Mouse (Mus musculus): ENCODE measurements at regions not wholly inside any gene's neighbourhood (a gene's known extent, or its start where the extent isn't known, plus 50 kb on each side); places are given as distances from the start of the nearest gene placed in this dataset.

DNA sequence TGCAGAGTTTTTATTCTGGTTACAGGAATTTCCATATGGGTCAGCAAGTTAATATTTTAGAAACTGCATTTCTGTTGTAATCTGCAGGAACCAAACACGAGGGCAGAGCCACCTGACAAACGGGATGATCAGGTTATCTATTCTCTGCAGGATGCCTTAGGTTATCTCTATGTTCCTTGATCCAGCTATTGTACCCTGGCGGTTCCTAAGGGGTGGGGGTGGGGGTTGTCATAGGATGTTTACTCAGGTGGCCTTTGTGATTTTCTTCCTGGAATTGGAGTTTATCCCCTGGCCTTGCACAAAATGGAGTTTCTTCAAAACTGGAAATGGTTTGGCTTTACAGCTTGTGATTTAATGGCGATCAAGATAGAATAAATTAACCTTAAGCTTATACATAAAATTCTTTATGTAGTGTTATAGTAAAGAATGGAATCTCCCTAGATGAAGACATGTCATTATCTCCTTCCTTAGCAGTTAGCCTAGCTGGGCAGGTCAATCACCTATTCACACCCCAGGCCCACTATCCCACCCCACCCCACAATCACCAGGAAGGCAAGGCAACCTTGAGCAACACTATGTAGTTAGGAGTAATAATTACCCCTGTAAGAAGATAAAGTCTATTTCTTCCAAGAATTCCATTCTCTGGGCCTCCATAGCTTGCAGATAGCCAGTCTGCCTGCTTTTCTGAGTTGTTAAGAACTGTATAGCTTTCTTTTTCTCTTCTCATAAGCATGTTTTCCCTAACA lies 192.3 kb upstream of the B430218F22Rik start:
- no peak for DNase-seq (ENCODE audit: low spot score in 2 of 2)

DNA sequence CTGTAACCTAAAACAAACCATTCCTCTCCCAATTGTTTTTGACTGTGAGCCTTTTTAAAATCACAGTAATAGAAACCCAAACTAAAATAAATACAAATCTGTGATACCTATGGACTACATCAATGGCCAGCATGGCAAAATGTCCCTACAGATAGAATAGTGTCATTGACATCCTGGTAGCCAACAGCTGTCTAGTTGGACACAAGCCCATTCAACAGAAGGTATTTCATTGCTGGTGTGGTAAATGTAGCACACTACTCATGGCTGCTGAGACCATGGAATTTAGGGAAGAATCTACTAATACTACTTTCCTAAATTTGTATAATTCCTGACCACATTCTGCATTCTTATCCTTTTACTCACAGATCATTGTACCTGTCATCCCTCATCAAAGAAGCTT lies 178.3 kb upstream of the B430218F22Rik start:
- no peak for DNase-seq (ENCODE audit: low spot score in 2 of 2)

DNA sequence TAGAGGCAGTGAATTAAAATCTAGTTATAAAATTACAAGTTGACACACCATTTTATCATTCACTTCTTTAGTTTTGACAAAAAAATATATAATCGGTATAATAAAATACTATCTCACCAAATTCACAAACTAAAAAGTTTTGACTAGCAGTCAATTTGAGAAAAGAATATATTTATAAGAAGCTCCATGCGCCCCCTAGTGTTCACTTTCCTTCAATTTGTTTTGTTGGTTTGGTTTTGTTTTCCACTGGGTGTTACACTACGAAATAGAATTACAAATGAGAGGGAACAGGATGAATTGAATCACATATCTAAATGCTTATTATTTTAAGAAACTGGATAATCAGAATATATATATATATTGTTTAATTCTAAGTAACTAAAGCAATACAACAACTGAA lies 159.1 kb upstream of the B430218F22Rik start:
- peak in 1 of 2 experiments; percentile 25 for DNase-seq (ENCODE audit: low spot score in 2 of 2)

DNA sequence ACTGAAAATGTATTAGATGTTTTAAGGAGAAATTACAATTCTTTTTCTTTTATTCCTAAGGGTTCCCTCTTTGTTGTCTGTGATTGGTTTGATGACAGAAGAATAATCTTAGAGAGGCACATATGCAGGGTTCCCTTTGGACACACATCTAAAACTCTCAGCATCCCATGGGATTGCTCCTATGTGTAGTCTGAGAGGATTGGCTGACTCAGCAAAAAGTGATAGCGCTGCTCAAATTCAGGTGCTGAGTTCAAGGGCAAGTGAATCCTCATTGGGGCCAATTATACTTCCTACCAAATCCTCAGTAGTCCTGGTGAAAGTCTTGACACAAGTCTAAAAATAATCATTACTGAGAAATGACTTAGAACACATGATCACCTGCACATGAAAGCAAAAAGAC lies 148.5 kb upstream of the B430218F22Rik start:
- no peak for DNase-seq (ENCODE audit: low spot score in 2 of 2)

DNA sequence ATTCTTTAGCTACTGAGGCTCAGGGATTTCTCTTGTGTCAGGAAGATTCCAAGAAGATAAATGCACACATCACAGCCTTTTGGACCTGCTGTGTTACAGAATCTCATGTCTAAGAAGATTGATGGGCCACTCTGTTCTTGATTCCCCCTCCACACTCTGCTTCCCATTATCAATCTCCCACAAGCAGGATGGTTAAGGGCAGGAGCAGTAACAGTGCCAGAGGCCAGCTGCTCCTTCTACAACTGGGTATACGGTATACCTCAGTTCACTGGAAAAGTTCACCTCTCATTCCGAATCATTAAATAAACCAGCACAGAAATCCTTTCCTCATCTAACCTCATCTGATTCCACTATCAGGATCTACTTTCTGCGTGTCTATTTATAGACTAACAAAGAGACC lies 141.8 kb upstream of the B430218F22Rik start:
- no peak for DNase-seq (ENCODE audit: low spot score in 2 of 2)

DNA sequence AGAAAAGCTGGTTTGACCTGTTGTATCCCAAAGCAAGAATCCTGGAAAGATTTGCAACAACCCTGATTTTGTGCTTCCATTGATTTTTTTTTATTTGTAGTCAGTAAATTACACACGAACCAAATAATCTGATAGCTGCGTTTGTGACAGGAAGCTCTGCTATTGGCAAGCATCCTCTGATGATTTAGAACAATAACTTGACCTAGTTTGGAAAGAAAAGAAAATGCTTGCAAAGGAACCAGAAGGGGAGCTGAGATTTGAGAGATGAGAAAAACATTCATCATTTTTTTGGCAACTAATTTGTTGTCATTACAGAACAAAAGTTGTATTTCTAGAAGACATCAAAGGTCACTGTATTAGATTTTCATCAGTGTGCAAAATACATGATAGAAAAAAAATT lies 140.9 kb upstream of the B430218F22Rik start:
- DNase-seq (ENCODE audit: low spot score in 2 of 2): no peak

DNA sequence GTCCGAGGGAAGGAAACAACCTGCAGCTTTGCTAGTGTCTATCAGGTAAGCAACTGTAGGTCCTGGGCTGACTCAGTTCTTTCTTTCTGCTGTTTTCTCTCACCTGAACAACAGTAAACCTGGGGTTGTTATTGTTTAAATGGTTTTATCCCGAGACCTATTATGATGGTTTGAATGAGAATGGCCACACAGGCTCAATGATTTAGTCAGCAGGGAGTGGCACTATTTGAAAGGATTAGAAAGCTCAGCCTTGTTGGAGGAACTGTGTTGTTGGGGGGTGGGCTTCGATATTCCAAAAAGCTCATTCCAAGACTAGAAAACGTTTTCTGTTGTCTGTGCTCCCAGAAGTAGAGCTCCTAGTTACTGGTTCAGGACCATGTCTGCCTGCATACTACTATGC lies 126.8 kb upstream of the B430218F22Rik start:
- no peak for DNase-seq (ENCODE audit: low spot score in 2 of 2)

DNA sequence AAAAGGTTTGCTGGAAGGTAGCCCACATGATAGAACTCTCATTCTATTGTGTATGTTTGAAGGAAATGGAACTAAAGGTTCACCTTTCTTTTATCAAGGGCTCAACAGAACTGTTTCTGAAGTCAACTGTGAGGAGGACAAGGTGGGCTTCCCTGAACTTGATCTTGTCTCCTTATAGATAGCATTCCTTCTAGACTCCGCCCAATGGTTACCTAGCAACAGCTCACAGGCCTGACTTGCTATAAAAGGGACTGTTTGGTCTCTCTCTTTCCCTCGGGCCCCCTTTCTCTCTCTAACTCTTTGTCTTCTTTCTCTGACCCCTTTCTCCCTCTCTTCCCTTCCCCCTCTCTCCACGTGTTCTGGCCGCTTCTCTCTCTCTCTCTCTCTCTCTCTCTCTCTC lies 123.5 kb upstream of the B430218F22Rik start:
- DNase-seq (ENCODE audit: low spot score in 2 of 2): no peak

DNA sequence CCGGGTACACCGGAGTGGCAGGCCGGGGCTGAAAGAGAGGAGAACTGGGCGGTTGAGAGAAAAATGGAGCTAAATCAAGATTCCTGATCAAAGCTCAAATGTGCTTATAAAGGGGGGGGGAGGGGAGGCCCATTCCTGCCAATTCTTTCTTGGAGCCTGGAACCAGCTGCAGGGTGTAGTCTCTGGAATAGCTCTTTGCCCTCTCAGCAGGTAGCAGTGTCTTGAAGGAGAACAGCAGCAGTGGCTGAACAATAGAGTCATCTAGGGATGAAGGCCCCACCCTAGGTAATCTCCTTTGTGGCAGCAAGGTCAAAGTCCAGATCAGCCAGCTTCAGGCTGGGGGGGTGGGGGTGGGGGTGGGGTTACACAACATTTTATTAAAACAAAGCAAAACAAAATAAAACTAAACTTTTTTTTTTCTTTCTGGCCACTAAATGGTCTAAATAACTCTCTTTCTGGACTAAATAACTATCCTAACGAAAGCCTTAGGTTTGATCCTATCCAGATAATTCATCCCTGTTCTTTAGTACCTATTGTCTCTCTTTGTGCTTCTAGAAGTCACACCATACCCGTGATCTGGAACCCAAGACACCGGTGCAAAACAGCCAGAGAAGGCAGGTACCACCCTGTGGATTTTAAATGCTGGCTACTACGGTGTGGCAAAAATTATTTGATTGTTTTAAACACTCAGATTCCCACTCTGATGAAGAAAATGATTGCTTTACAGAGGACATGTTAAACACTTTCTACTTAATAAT lies 120.5 kb upstream of the B430218F22Rik start:
- no peak for DNase-seq (ENCODE audit: low spot score in 2 of 2)

- DNase-seq (ENCODE audit: low spot score in 2 of 2): no peak
These were observed 113.5 kb upstream of the B430218F22Rik start for GRCm38 (mm10) chr13:118272904-118273303.

- no peak for DNase-seq (ENCODE audit: low spot score in 2 of 2)
These were observed 105.5 kb upstream of the B430218F22Rik start for GRCm38 (mm10) chr13:118280956-118281355.

- no peak for DNase-seq (ENCODE audit: low spot score in 2 of 2)
These were observed 92.7 kb upstream of the B430218F22Rik start for GRCm38 (mm10) chr13:118293728-118294127.

DNA sequence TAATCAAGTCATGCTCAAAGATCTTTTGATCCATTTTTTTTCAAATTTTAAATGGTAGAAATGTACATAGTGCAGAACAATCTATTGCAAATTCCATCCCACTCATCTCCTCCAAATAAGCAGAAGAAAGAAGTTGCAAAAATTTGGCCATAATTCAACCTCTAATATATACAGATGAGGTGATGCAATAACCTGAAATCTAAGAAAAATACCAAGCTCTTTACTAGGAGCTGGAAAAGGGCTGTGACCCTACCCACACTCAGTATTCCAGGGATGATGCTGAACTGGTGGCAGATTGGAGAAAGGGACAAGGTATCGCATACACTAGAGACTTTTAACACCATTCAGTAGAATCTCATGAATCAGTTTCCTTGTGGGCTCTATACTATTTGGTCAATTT lies 76.3 kb upstream of the B430218F22Rik start:
- DNase-seq (ENCODE audit: low spot score in 2 of 2): no peak

- no peak for DNase-seq (ENCODE audit: low spot score in 2 of 2)
These were observed 72.8 kb upstream of the B430218F22Rik start for GRCm38 (mm10) chr13:118313676-118314075.

Measured in cerebellum, postnatal 4 days (tissue).